Mouse (Mus musculus) brown adipose tissue, adult 24 weeks (tissue): Measurements from ENCODE around the gene Myo1a. TPM values are rescaled to one million over a fixed set of nuclear protein-coding genes. Genes with fewer than 3 reads are reported as not detected.
A peak's percentile ranks its signal among the peaks of the same experiment; 100 is the strongest.
"Not testable (repeated sequence)": the region's sequence is repeated elsewhere in the genome, so short reads cannot be mapped to it uniquely, and the experiment has no call there.

Experiments
- H3K27ac ChIP-seq: fragments of 200-500 bp; replicated peaks from 2 replicates; pipeline ENCODE4 v1.5.1; 2012; ENCODE audit warnings: low read depth, mild to moderate bottlenecking, low read length
- H3K4me1 ChIP-seq: fragments of 200-500 bp; 2 replicates; pipeline ENCODE4 v1.6.1; 2012; ENCODE audit warnings: low read length, mixed read lengths; ENCODE audit not compliant: control insufficient read depth, insufficient read depth, insufficient read length
- H3K4me3 ChIP-seq: fragments of 200-500 bp; 2 replicates; pipeline ENCODE4 v1.5.1; 2012; ENCODE audit warnings: low read depth, mild to moderate bottlenecking, low read length, moderate library complexity; ENCODE audit not compliant: insufficient read depth
- polyA plus RNA-seq: library from polyadenylated mRNA; stranded (reverse); fragments of >200 nt; gene quantifications from 2 replicates; pipeline ENCODE4 v1.2.4, GENCODE M21; 2012; ENCODE audit not compliant: missing spikeins, insufficient read depth, insufficient read length

The Myo1a gene
- polyA plus RNA-seq, 1 experiment: not detected

DNA sequence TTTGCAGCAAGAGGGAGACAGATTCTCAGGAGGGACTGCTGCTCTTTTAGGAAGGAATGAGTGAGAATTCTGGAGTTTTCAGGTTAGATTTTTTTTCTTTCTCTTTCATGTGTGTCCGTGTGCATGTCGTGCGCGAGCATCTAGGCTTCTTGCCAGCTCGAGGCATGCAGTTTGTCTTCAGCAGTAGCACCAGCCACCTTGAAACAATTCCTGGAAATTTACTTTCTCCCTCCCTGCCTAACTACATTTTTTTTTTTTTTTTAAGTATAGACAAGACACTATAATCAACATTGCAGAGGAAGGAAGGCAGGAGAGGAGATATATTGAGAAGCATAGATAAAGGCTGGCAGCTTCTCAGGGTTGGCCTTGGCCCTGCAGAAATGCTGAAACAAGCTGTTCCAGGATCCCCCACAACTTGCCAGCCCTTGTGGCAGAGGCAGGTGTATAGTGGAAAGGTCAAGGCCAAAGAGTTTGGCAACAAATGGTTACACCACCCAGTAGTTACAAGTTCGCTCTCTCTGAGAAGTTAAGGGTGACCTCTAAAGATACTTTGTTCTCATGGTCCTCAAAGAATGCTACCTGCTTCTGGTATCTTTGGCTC lies 49.7 kb downstream of the Myo1a start:
- Histone ChIP-seq H3K4me1 (peaks cover 22% of the 10 kb centered on the region), H3K4me3 (no peak overlapping the region), H3K27ac (peak overlapping the region; percentile 93)

DNA sequence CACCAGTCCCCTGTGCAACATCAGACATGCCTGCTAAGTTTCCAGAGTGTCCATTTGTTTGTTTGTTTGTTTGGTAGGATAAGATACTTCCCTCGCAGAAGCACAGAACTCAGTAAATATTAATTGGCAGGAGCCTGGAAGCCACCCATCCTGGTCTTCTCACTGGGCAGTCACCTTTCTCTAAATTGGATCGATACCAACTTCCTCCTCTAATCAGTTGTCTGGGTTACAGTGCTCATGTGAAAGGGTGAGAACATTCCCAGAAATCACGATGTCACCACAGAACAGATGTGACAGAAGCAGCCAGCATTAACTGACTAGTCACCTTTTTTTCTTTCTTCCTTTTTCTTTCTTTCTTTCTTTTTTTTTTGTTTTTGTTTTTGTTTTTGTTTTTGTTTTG lies 50.3 kb downstream of the Myo1a start:
- Histone ChIP-seq H3K27ac (peak overlapping the region; percentile 93), H3K4me1 (peaks cover 19% of the 10 kb centered on the region), H3K4me3 (no peak overlapping the region)

DNA sequence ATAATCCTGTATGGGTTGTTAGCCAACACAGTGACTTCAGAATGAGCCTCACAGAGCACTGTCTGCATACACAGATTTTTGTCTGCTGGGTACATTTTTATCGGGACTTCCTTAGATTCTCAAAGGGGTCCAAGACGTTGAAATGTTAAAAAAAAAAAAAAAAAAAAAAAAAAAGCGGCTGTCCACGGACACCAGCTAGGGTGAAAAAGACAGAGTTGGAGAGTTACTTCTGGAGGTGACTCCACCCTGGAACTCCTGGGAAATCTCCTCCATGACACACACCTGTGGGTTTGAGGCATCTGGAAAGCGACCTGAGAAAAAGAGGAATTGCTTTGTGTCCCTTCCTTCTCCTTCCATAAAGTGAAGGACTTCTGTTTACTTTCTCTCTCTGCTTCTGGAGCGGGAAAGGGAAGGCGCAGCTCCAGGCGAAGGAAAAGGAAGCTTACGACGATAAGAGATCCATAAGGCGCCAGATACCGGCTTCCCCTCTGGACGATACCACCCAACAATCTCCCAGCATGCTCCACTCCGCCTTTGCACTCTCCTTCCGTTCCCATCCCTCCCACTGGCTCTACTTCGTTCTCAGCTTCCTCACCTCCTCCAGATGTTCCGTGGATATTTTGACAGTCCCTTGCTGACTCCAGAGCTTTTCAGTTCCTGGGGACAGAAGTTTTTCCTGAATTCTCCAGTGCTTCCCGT lies 50.9 kb downstream of the Myo1a start:
- peak overlapping the region; percentile 93 for H3K27ac ChIP-seq

DNA sequence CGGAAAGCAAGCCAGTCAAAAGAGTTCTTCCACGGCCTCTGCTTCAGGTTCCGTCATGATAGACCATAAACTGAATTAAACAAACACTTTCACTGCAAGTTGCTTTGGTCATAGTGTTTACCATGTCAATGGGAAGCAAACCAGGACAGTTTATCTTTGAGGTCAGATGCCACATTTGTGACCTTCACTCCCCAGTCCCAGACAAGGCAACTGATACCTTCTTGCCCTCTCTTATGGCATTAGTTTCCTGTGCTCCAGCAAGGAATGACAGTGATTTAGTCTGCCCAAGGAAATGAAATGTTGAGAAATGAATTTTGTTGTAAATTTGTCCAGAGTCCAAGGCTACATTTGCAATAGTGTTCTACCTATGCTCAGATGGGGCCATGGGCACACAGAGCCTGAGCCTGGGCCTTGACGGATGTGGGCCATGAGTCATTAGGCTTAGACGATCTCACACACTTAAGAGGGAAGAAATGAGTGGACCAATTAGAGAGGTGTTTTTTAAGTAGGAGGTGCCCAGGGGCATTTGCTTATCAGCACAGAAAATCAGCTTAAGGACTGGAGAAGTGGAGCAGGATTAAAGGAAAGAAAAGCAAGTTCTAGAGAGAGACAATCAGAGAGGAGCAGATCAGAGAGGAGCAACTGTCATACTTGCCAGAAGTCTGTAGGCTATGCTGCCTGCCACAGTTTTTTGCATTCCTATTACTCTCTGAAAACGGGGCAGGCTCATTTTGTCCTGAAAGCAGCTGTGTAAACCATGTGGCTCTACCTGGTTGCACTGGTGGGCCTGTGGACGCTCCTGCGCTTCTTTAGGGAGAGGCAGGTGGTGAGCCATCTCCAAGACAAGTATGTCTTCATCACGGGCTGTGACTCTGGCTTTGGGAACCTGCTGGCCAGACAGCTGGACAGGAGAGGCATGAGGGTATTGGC lies 54.5 kb downstream of the Myo1a start, which contains the start of the genes Rdh1 and Rdh16f1:
Rdh1 (plus strand) TSS at position 541 of the 930 bp plus-strand sequence.
Rdh16f1 (plus strand) TSS at position 607 of the 930 bp plus-strand sequence.
- Histone ChIP-seq H3K4me1 (peaks cover 7% of the 10 kb centered on the region), H3K4me3 (no peak within 1 kb of the TSS), H3K27ac (no peak within 1 kb of the TSS)

More for the DNA sequence above, 50.9 kb downstream of the Myo1a start:
- peaks cover 17% of the 10 kb centered on the region for H3K4me1 ChIP-seq
- H3K4me3 ChIP-seq: peak overlapping the region; percentile 52

DNA sequence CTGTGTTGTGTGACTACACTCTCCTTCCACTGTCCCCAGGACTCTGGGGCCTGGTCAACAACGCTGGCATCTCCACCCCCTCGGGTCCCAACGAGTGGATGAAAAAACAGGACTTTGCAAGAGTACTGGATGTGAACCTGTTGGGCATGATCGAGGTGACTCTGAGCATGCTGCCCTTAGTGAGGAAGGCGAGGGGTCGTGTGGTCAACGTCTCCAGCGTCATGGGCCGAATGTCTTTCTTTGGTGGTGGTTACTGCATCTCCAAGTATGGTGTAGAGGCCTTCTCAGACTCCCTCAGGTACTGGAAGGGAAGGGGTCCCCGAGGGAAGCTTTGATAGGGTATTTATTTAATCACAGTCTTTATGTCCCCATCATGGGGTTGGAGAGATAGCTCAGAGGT lies 58.0 kb downstream of the Myo1a start:
- not testable (repeated sequence) for H3K27ac ChIP-seq, H3K4me1 ChIP-seq, H3K4me3 ChIP-seq

DNA sequence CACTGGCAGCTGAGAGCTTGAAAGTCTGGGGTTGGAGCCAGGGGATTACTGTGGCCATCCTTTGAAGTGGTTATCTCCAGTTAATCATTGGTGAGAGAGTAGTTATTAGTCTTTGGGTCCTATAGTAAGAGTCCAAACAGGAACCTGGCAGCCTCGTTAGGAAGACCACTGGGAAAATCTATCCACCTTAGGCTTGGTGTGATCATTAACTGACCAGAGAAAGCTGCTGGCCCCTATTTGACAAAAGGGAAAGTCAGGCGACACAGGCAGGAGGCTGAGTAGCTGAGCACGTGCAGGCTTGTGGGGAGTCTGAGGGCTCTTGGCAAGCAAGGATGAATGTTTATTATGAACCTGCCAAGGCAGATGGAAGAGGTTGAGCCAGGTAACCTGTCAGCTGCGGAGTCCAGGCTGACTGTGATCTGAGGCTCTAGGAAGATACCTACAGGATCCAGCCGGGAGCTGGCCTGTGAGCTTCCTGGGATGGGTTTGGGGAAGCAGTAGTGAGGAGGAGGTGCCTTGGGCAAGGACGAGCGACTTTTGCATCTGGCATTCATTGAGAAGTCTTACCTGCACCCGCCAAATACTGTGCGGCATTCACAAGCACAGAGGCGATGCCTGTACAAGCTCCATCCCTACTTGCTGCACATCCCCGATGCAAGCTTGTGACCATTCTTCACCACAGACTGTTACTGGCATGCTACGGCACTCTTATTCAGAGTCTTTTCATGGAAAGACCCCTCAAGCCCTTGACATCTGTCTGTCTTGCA lies 59.1 kb downstream of the Myo1a start:
- H3K27ac ChIP-seq: no peak overlapping the region
- H3K4me3 ChIP-seq: no peak overlapping the region
- H3K4me1 ChIP-seq: no peaks in the 10 kb centered on the region

DNA sequence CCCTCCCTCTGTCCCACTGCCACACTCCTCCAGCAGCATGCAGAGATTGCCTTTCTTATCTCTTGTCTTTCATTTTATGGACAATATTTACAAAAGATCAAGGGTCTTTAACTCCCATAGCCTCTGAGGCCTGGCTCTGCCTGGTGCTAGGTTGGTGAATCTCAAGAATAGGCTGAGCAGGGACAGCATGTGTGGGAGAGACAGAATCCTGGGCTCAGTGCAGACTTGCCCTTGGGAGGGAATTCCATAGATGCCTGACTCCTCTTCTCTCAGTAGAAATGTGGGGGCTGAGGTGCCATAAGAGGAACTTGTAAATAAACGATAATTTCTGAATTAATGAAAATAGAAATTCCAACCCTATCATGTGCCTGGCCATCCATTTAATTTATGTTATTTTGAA lies 61.6 kb downstream of the Myo1a start:
- H3K4me1 ChIP-seq: no peaks in the 10 kb centered on the region
- no peak overlapping the region for H3K4me3 ChIP-seq
- no peak overlapping the region for H3K27ac ChIP-seq

Other genes with a start within 250 kb of the Myo1a start
- 3.8 and 4.8 TPM in 2 replicates for gene Stac3, start 203.5 kb upstream of the Myo1a start, polyA plus RNA-seq
- 13.0 and 14.5 TPM in 2 replicates for gene Ndufa4l2, start 190.2 kb upstream of the Myo1a start, polyA plus RNA-seq
- gene Shmt2, start 182.7 kb upstream of the Myo1a start, polyA plus RNA-seq: 15.5 and 16.7 TPM in 2 replicates
- not detected in 2 replicates for gene Nxph4, start 170.6 kb upstream of the Myo1a start, polyA plus RNA-seq
- gene Lrp1, start 84.0 kb upstream of the Myo1a start, polyA plus RNA-seq: 43.8 and 47.2 TPM in 2 replicates
- gene Stat6, start 62.2 kb upstream of the Myo1a start, polyA plus RNA-seq: 24.7 and 28.8 TPM in 2 replicates
- gene Nemp1, start 38.3 kb upstream of the Myo1a start, polyA plus RNA-seq: 1.0 and 2.5 TPM in 2 replicates
- 4.2 and 6.3 TPM in 2 replicates for gene Nab2, start 36.6 kb upstream of the Myo1a start, polyA plus RNA-seq
- not detected in 2 replicates for gene Tac2, start 19.3 kb downstream of the Myo1a start, polyA plus RNA-seq
- 2.7 and 3.3 TPM in 2 replicates for gene Zbtb39, start 34.4 kb downstream of the Myo1a start, polyA plus RNA-seq
- gene Gpr182, start 46.6 kb downstream of the Myo1a start, polyA plus RNA-seq: 1.5 TPM in 2 replicates
- gene Rdh1, start 54.6 kb downstream of the Myo1a start, polyA plus RNA-seq: not detected in 2 replicates
- not detected in 2 replicates for gene Rdh16f1, start 54.6 kb downstream of the Myo1a start, polyA plus RNA-seq
- gene Rdh9, start 71.2 kb downstream of the Myo1a start, polyA plus RNA-seq: not detected in 2 replicates
- gene Rdh16, start 96.0 kb downstream of the Myo1a start, polyA plus RNA-seq: 0.52 TPM in 1 of 2 replicates, not detected in the other
- not detected in 2 replicates for gene Rdh19, start 144.8 kb downstream of the Myo1a start, polyA plus RNA-seq
- not detected in 2 replicates for gene Rdh16f2, start 161.3 kb downstream of the Myo1a start, polyA plus RNA-seq
- 3.7 TPM in 1 of 2 replicates, not detected in the other for gene Rdh7, start 183.6 kb downstream of the Myo1a start, polyA plus RNA-seq
- gene Sdr9c7, start 193.3 kb downstream of the Myo1a start, polyA plus RNA-seq: not detected in 2 replicates